Mouse (Mus musculus): ENCODE measurements around the gene Olfr1286. TPM values are rescaled to one million over a fixed set of nuclear protein-coding genes. Genes with fewer than 3 reads are reported as not detected.

Olfr1286 gene
- not detected in 2 replicates for total RNA-seq (2017)

GRCm38 (mm10) chr2:111422931-111423330 lies at the start of gene Olfr1286:
Olfr1286 (minus strand) TSS chr2:111423115.
- ATAC-seq (replicated peaks in 1 of 2; ENCODE audit: insufficient read depth in 1 of 2, low FRiP score in 2 of 2, low TSS enrichment in 1 of 2, low read depth in 1 of 2, poor library complexity in 2 of 2, severe bottlenecking in 2 of 2) = no peak

GRCm38 (mm10) chr2:111448842-111449241 lies 25.9 kb upstream of the Olfr1286 start, which contains the start of gene Olfr1287:
Olfr1287 (plus strand) TSS chr2:111449142.
- ATAC-seq (replicated peaks in 1 of 2; ENCODE audit: insufficient read depth in 1 of 2, low FRiP score in 2 of 2, low TSS enrichment in 1 of 2, low read depth in 1 of 2, poor library complexity in 2 of 2, severe bottlenecking in 2 of 2) = no peak

GRCm38 (mm10) chr2:111375222-111375621 lies 47.7 kb downstream of the Olfr1286 start, which contains the start of gene Olfr1284:
Olfr1284 (plus strand) TSS chr2:111375522.
- ATAC-seq (replicated peaks in 1 of 2; ENCODE audit: insufficient read depth in 1 of 2, low FRiP score in 2 of 2, low TSS enrichment in 1 of 2, low read depth in 1 of 2, poor library complexity in 2 of 2, severe bottlenecking in 2 of 2) = no peak

Other genes with a start within 250 kb of the Olfr1286 start
- not detected in 2 replicates for gene 4930430A15Rik, start 193.5 kb downstream of the Olfr1286 start, total RNA-seq (2017)
- gene Olfr1275, start 187.8 kb downstream of the Olfr1286 start, total RNA-seq (2017) = not detected in 2 replicates
- not detected in 2 replicates for gene Olfr1276, start 168.6 kb downstream of the Olfr1286 start, total RNA-seq (2017)
- gene Olfr1277, start 149.0 kb downstream of the Olfr1286 start, total RNA-seq (2017) = not detected in 2 replicates
- gene Olfr1278, start 133.0 kb downstream of the Olfr1286 start, total RNA-seq (2017) = not detected in 2 replicates
- gene Olfr1279, start 122.5 kb downstream of the Olfr1286 start, total RNA-seq (2017) = not detected in 2 replicates
- gene Olfr1280, start 109.1 kb downstream of the Olfr1286 start, total RNA-seq (2017) = not detected in 2 replicates
- not detected in 2 replicates for gene Olfr1281, start 96.6 kb downstream of the Olfr1286 start, total RNA-seq (2017)
- not detected in 2 replicates for gene Olfr1282, start 87.0 kb downstream of the Olfr1286 start, total RNA-seq (2017)
- gene Olfr1283, start 56.3 kb downstream of the Olfr1286 start, total RNA-seq (2017) = not detected in 2 replicates
- not detected in 2 replicates for gene Olfr1284, start 47.6 kb downstream of the Olfr1286 start, total RNA-seq (2017)
- not detected in 2 replicates for gene Olfr1287, start 26.0 kb upstream of the Olfr1286 start, total RNA-seq (2017)
- gene Olfr1288, start 51.0 kb upstream of the Olfr1286 start, total RNA-seq (2017) = not detected in 2 replicates
- not detected in 2 replicates for gene Olfr1289, start 57.7 kb upstream of the Olfr1286 start, total RNA-seq (2017)
- gene Olfr1290, start 70.7 kb upstream of the Olfr1286 start, total RNA-seq (2017) = not detected in 2 replicates
- gene Olfr1291-ps1, start 74.1 kb upstream of the Olfr1286 start, total RNA-seq (2017) = not detected in 2 replicates
- gene Olfr1293-ps, start 102.1 kb upstream of the Olfr1286 start, total RNA-seq (2017) = not detected in 2 replicates
- gene Olfr1294, start 117.2 kb upstream of the Olfr1286 start, total RNA-seq (2017) = not detected in 2 replicates
- gene Olfr1295, start 146.6 kb upstream of the Olfr1286 start, total RNA-seq (2017) = not detected in 2 replicates
- not detected in 2 replicates for gene Olfr1297, start 203.4 kb upstream of the Olfr1286 start, total RNA-seq (2017)
- not detected in 2 replicates for gene Olfr1298, start 226.1 kb upstream of the Olfr1286 start, total RNA-seq (2017)
- gene Olfr1299, start 238.3 kb upstream of the Olfr1286 start, total RNA-seq (2017) = not detected in 2 replicates